Mouse (Mus musculus) lung, adult 2 months (tissue): ENCODE data around the gene Ccdc62. TPM values are rescaled to one million over a fixed set of nuclear protein-coding genes. Genes with fewer than 3 reads are reported as not detected.

ENCODE experiments used
- DNase-seq: peaks from one replicate; pipeline ENCODE4 v3.0.0; 2022
- H3K4me1 ChIP-seq: fragments of 200-500 bp; 2 replicates; pipeline ENCODE4 v1.6.1; 2011; ENCODE audit warnings: low read length; ENCODE audit not compliant: control insufficient read depth, insufficient read depth
- H3K4me3 ChIP-seq: fragments of 200-500 bp; replicated peaks from 2 replicates; pipeline ENCODE3; 2011; ENCODE audit warnings: low read depth, mild to moderate bottlenecking, control low read depth, low read length; ENCODE audit errors: extremely low read depth
- CTCF ChIP-seq: fragments of 200-500 bp; IDR thresholded peaks from 2 replicates; pipeline ENCODE4 v1.5.1; 2011; ENCODE audit warnings: mild to moderate bottlenecking, low read length, control low read depth; ENCODE audit not compliant: insufficient read depth
- POLR2A ChIP-seq: fragments of 200-500 bp; IDR thresholded peaks from 2 replicates; pipeline ENCODE4 v1.6.1; 2011; ENCODE audit warnings: low read depth, mild to moderate bottlenecking, control low read depth, low read length, borderline replicate concordance; ENCODE audit errors: extremely low read depth
- WGBS: fragments of 180-500 bp; shearing (Covaris S2); methylation state at CpG from one replicate; pipeline ENCODE4 v1.1.7; 2018; 5-methylcytosine and 5-hydroxymethylcytosine counted together
- polyA plus RNA-seq: library from polyadenylated mRNA; depleted of rRNA; stranded (reverse); fragments of >200 nt; gene quantifications from 2 replicates; pipeline ENCODE4 v1.2.3, GENCODE M21; 2012; rRNA removed

Ccdc62 gene
- 2.0 and 3.2 TPM in 2 replicates for polyA plus RNA-seq

DNA sequence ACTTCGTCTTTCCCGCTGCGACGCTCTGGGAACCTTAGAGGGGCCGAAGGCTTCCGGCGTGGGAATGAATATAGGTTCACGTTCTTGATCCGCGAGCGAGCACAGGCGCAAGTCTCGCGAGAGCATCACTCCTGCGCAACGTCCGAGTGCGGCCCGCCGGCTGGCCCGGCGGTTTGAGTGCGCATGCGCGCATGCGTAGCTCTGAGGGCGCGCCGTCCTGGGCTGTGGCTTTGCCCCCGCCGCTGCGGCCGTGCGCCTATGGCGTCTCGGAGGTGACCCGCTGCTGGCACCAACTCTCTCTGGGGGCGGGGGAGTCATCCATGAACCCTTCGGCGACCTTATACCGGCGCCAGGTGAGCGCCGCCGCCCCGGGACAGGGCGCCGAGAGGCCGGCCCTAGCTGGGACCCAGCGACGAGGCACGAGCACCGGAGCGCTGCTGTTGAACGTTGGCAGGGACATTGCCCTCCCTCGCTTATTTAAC, at the start of gene Ccdc62:
Ccdc62 (plus strand) TSS at position 172 of the 482 bp plus-strand sequence.
- peak; percentile 90 for DNase-seq
- peak; percentile 98 for TF ChIP-seq POLR2A
- TF ChIP-seq CTCF, result no peak
- H3K4me1 ChIP-seq, result no peaks in the 10 kb centered on the region
- peak within 1 kb of the TSS; percentile 79 for H3K4me3 ChIP-seq
- under 1% methylated on average over 56 of the region's 56 CpGs for WGBS

DNA sequence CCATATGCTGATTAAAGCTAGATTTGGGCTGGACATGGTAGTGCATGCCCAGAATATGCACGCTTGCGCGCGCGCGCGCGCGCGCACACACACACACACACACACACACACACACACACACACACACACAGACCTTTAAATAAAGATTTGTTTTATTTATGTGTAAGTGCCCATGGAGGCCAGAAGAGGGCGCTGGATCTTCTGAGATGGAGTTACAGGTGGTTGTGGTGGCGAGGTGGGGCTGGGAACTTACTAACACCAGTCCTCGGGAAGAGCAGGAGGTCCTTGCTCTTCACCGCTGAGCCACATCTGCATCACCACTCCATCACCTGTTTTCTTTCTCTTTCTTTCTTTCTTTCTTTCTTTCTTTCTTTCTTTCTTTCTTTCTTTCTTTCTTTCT, 49.7 kb upstream of the Ccdc62 start:
- Histone ChIP-seq H3K4me3 (no peak overlapping the region), H3K4me1 (peaks cover 5% of the 10 kb centered on the region; the same call in 1 of the 2 replicates)
- WGBS, result 80% methylated on average over 14 of the region's 14 CpGs
- no peak for DNase-seq
- TF ChIP-seq CTCF (no peak), POLR2A (no peak)

DNA sequence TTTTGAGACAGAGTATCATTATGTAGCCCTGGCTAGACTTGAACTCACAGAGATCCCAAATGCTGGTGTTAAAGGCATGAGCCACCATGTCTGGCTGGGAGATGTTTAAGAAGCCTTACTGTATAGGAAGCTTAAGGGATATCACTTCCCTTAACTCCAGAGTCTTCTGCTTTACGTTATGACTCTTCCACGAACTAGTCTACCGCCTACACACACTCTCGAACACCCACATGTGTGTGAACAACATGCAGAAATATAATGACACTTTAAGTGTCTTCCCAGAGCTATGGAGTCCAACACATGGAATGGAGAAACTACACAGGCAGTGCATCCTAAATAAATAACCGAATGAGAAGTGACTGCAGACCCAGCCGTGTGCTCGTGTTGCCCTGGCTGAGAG, 46.6 kb upstream of the Ccdc62 start:
- no peak for DNase-seq
- H3K4me3 ChIP-seq, result no peak overlapping the region
- TF ChIP-seq POLR2A (no peak), CTCF (no peak)
- peaks cover 5% of the 10 kb centered on the region; the same call in 1 of the 2 replicates for H3K4me1 ChIP-seq
- WGBS, result 59% methylated on average over 7 of the region's 7 CpGs

DNA sequence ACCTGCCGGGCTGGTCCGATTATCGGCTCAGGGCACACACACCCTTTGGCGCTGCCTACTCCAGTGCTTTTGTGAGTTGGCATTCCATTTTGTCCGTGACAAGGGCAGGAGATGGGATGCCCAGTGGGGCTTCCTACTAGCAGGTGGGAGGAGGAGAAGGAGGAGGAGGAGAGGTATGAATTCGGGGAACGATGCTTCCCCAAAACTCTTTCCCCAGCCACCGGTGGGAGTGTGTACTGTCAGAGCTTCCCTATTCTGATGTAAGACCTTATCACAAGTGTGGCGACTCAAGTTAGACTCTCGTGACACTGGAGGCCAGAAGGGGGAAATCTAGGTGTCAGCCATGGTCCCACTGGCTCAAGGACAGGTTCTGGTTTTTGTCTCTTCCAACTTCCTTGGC, 46.1 kb upstream of the Ccdc62 start:
- DNase-seq, result no peak
- Histone ChIP-seq H3K4me1 (peaks cover 5% of the 10 kb centered on the region; the same call in 1 of the 2 replicates), H3K4me3 (no peak overlapping the region)
- TF ChIP-seq CTCF (no peak), POLR2A (no peak)
- 61% methylated on average over 10 of the region's 10 CpGs for WGBS

DNA sequence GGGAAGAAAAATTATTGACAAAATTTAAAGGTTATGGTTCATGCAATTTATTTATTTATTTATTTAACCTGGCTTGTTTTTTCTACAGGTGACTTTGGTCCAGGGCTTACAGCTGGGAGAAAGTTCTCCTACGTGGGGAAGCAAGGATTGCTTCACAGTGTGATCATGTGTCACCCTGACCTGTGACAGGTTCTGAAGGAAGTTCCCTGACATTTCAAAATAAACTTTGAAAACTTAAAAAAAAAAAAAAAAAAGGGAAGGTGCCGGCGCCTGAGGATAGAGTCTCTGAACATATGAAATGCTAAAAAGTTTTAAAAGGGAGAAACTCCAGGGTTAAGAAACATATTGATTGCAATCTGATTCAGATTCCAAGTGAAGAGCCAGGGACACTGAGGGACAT, 44.1 kb upstream of the Ccdc62 start:
- TF ChIP-seq CTCF (no peak), POLR2A (no peak)
- 37% methylated on average over 3 of the region's 3 CpGs for WGBS
- DNase-seq, result no peak
- H3K4me1 ChIP-seq, result no peaks in the 10 kb centered on the region
- no peak overlapping the region for H3K4me3 ChIP-seq

DNA sequence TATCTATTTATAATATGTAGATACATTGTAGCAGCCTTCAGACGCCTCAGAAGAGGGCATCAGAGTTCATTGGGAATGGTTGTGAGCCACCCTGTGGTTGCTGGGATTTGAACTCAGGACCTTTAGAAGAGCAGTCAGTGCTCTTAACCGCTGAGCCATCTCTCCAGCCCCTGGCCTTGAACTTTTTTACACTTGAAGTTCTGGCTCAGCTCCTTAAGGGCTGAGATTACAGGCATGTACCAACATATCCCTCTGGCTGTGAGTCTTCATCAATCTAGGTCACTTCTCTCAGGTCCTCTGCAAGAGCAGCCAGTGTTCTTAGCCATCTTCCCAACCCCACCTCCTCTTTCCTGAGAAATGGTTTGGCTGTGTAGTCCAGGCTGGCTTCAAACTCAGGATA, 40.2 kb upstream of the Ccdc62 start:
- WGBS, result 63% methylated on average over 2 of the region's 2 CpGs
- Histone ChIP-seq H3K4me3 (no peak overlapping the region), H3K4me1 (no peaks in the 10 kb centered on the region)
- TF ChIP-seq CTCF (no peak), POLR2A (no peak)
- DNase-seq, result no peak

DNA sequence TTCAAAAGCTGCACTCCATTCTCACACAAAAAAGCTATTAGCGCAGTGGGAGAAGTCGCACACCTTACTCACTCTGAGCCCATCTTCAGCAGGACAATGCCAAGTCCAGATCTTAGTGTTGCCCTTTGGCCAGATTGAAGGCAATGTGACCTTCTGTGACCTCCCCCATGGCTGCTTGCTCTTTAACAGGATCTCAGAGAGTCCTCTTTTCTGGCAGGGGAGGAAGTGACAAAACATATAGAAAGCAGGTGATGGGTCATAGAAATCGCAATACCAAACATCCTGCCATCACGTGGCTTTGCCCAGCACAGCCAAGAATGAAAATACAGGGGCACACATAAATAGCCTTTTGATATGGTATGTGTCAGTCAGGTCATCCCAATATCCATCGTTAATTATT, 39.5 kb upstream of the Ccdc62 start:
- Histone ChIP-seq H3K4me3 (no peak overlapping the region), H3K4me1 (no peaks in the 10 kb centered on the region)
- 59% methylated on average over 5 of the region's 5 CpGs for WGBS
- TF ChIP-seq POLR2A (no peak), CTCF (no peak)
- no peak for DNase-seq

DNA sequence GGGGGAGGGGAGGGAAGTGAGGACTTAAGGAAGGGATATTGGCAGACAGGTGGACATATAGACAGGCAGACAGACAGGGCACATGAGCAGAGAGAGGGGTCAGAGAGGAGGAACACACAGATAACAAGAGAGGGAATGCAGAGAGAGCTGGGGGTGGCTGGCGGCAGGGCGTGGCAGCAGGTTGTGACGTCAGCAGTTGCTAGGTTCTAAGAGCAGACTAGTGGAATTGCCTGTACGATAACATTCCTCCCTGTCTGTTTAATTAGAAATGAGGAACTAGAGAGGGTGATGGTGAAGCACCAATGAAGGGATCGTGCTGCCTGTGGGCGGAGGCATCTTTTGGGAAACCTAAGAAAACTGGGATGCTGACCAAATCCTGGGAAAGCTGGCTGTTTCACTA, 38.8 kb upstream of the Ccdc62 start:
- DNase-seq, result no peak
- Histone ChIP-seq H3K4me1 (no peaks in the 10 kb centered on the region), H3K4me3 (no peak overlapping the region)
- 26% methylated on average over 6 of the region's 6 CpGs for whole genome bisulfite sequencing
- TF ChIP-seq POLR2A (no peak), CTCF (no peak)

DNA sequence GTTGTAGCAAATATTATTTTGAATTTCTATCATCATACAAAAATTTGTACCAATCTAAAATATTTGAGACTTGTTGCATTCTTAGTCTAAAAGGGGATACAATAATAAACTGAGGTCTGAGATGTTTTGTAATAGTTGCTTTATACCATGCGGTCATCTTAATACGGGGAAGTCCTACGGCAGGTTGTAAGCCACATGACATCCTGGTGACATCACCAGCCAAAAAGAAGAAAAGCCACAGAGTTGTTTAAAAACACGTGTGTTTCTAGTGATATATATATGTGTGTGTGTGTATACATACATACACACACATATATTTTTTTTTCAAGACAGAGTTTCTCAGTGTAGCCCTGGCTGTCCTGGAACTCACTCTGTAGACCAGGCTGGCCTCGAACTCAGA, 37.0 kb upstream of the Ccdc62 start:
- 67% methylated on average over 5 of the region's 5 CpGs for WGBS
- no peaks in the 10 kb centered on the region for H3K4me1 ChIP-seq
- DNase-seq, result no peak
- no peak overlapping the region for H3K4me3 ChIP-seq
- no peak for TF ChIP-seq CTCF
- TF ChIP-seq POLR2A, result no peak

DNA sequence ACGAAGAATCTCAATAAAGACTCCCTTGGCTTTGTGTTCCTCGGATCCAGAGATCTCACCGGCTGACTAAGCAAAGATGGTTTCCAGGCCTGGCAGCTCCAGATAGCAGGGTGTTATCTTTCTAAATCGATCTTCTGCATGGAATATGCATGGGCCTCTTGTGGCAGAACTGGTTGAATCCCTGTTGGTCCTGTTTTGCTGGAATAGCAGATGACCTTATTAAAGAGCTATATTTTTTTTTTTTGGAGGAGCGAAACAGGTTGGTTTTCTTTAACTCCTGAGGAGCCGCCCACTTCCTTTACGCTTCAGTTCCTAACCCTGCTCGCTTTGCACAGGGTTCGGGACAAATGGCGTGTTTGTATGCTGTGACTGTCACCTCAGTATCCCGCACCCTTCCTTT, 34.1 kb upstream of the Ccdc62 start:
- TF ChIP-seq CTCF, result no peak
- TF ChIP-seq POLR2A, result no peak
- no peak for DNase-seq
- H3K4me3 ChIP-seq, result no peak overlapping the region
- H3K4me1 ChIP-seq, result no peaks in the 10 kb centered on the region
- 73% methylated on average over 11 of the region's 11 CpGs for whole genome bisulfite sequencing
